Mouse (Mus musculus) c-Kit-negative CD71-positive TER-119-positive erythroid progenitor cells, embryonic 14.5 days (primary cell): Measurements from ENCODE around the gene Evi2.

Experiments
- DNase-seq: peaks from one replicate; pipeline ENCODE4 v3.0.0-alpha.2; 2013; ENCODE audit warnings: low read depth, low spot score

Gene Evi2

DNA sequence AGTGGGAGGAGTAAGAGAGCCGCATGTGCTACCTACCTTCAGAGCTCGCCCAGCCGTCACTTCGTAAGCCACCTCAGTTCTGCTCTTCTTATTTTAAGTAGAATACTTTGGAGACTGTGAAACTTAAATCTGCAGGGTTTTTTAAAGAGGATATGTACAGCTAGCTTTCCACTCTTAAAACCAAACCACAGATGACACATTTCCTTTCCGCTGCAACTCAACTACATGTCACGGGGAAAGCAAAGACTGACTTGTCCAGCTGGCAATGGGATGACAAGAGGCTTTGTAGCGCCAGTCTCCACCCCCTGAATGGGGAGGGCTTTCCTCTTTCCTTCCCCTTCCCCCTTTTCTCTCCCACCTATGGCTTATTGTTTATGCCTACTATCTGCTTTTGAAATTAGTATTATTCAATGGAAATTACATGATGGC is at the start of gene Evi2, which contains the start of gene Evi2a:
Evi2 (minus strand) TSS at position 257 of the 429 bp plus-strand sequence.
Evi2a (minus strand) TSS at position 277 of the 429 bp plus-strand sequence.
- no peak for DNase-seq

DNA sequence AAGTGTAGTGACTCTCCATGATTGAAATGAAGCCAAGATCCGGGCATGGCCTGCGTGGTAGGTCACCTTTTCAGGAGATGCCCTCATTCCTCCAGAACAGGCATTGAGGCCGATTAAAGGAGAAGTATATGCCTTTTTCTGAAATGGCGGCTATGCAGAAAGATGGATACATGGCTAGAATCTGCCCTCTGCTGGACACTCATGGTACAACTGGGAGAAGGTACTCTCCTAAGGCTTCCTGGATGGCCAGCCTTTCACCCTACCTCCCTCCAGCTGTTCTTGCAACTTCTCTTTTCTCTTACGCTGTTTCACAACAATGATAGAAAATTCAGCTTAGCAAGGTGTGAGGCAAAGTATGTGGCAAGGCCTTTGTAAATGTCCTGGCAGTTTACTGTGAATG is 47.4 kb upstream of the Evi2 start:
- DNase-seq: peak; percentile 13

DNA sequence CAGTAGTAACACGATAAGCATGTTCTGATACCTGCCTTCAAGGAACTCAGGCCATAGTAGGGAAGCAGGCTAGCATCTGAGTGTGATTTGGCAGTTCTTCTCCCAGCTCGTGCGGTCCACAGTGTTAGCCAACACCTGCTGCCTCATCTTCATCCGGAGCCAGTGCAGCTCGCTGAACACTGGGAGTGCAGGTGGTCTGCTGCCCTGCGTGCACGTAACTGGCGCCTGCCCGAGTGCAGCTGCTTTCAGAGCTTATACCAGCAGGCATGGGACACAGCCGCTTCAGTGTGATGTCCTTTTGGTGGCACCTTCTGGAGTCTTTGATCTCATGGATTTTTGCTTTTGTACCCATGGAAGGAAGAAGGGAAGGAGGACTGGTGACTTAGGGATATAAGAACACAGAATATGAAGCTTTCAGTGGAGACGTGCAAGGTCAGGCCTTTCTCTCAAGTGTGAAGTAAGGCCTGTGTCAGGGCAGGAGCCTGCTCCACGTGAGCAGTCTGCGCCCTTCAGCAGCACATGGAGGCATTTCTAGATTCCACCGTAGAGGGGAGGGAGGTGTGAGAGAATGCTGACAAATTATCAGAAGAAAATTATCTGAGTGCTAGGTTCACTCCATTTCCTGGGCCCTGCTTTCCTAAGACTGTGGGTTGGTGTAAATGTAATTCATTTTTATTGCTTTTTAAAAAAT is 45.1 kb upstream of the Evi2 start:
- no peak for DNase-seq

DNA sequence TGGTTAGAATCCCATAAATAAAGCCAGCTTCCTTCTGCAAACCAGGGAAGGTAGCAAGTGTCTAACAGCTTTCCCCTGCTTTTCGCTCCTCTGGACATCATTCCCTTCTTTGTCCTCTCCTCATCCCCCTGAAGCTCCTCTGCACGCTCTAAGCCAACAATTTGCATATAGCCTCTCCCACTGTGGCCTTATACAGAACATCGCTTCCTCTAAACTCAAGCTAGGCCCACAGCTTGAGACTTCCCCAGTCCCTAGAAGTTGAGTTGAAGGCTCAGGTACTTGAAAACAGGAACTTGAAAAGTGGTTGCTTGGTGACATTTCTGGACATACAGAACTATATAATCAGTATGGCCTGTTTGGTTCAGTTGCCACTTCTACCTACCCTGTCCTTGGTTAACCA is 43.4 kb upstream of the Evi2 start:
- no peak for DNase-seq

DNA sequence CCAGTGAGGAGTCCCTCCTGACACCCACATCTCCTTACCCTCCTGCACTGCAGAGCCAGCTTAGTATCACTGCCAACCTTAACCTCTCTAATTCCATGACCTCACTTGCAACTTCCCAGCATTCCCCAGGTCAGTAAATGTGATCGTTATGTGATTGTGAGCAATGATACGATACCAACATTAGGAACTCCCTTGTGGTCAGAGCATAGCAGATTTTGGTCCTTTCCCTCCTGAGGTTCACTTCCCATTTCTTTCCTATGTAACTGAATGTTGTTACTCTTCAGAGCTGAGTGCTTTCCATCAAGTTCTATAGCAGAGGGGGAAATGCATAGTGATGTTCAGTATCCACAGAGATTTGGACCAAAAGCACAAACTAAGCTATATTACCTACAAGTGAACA is 39.9 kb upstream of the Evi2 start:
- DNase-seq: no peak

DNA sequence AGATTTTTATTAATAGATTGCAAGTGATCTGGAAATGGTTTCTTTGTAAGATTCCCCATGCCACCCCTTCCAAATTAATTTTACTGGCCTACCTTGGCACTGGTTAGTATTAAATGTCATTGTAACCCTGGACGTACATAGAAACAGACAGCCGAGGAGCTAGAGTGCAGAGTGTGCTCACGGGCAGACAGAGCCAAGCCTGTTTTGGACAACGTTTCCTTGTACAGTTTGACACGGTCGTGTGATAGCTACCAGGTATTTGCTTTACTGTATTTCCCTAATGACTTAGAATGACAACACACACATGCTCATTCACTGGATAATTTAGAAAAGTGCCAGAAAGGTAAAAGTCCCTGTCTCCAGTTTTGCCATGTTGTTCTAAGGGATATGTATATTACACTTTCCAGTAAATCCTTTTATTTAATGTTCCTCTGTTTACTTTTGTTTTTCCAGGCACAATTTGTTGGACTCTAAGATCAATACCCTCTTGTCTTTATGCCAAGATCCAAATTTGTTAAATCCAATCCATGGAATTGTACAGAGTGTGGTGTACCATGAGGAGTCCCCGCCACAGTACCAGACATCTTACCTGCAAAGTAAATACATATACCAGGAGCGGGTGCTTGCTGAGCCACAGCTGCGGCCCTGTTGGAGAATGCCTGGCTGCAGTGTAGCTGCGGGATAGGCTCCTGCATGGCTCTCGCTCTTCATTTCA is 38.0 kb upstream of the Evi2 start:
- no peak for DNase-seq

DNA sequence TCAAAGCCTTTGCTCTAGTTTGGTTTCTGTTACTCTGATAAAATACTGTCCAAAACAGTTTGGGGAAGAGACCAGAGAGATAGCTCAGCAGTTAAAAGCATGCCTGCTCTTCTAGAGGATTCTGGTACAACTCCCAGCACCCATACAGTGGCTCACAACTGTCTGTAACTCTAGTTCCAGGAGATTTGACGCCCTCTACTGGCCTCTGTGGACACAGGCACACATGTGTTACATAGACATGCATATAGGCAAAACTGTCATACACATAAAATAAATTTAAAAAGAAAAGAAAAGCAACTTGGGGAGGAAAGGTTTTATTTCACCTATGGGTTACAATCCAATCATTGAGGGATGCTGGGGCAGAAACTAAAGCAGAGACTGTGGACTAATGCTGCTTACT is 36.6 kb upstream of the Evi2 start:
- no peak for DNase-seq

DNA sequence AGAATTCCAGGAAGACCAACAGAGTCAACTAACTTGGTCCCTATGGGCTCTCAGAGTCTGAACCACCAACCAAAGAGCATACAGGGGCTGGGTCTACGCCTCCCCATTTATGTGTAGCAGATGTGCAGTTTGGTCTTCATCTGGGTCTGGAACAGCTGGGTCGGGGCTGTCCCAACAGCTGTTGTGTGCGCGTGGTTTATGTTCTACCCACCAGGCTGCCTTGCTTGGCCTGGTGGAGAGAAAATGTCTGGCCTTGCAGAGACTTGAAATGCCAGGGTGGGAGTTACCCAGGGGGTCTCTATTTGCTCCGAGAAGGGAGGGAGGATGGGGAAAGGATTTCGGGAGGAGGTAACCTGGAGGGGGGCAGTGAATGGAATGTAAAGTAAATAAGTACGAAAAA is 33.1 kb upstream of the Evi2 start:
- no peak for DNase-seq

DNA sequence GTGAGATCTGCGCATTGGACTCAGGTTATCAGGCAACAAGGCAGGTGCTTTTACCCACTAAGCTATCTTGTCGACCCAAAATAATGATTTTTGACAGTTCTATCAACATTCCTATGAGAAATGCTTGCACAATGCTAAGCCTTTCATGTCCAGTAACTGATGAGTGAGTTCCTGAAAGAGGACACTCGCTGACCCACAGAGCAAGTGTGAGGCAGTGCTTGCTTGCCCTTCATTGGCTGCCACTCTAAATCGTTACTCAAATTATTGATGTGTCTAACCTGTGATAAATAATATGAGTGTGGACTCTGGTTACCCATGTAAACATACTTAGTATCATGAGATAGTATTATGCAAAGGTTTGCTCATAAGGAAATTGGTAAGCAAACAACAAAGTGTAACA is 30.1 kb upstream of the Evi2 start:
- no peak for DNase-seq

DNA sequence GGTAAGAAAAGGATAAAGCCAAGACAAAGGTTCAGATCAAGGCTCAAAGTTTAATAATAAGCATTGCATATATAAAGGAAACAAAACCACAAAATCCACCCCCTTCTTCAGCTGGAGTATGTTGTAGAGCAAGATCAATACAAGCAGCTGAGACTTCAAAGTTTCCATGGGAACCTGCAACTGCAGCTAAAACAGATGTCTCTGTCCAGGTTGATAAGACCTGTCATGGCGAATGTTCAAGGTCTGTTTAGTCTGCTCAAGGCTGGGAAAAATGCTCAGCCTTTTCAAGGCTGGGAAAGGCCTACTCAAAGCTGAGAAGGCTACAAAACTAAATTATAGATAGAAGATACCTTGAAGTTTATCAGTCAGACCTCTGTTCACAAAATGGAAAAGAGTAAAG is 22.2 kb upstream of the Evi2 start:
- DNase-seq: no peak

DNA sequence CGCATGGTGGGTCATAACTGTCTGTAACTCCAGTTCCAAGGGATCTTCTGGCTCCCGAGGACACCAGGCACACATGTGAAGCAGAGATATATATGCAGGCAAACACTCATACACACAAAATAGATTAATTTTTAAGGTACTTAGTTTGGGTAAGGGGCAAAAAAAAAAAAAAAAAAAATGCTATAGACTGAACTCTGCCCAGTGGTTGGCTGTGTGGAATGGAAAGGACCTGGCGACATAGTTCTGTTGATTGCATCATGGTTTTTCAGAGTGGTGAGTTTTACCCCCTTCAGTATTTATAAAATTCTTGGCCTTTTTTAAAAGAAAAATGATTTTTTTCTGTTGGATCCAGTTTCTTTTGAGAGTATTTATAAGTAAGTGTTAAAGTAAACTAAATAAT is 5.9 kb upstream of the Evi2 start:
- no peak for DNase-seq

DNA sequence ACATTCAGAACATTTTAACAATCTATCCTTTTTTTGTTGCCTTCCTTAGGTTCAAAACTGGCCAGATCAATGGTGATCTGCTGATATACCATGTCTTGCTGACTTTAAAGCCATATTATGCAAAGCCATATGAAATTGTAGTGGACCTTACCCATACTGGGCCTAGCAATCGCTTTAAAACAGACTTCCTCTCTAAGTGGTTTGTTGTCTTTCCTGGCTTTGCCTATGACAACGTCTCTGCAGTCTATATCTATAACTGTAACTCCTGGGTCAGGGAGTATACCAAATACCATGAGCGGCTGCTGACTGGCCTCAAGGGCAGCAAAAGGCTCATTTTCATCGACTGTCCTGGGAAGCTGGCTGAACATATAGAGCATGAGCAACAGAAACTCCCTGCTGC is 5.2 kb upstream of the Evi2 start:
- no peak for DNase-seq

DNA sequence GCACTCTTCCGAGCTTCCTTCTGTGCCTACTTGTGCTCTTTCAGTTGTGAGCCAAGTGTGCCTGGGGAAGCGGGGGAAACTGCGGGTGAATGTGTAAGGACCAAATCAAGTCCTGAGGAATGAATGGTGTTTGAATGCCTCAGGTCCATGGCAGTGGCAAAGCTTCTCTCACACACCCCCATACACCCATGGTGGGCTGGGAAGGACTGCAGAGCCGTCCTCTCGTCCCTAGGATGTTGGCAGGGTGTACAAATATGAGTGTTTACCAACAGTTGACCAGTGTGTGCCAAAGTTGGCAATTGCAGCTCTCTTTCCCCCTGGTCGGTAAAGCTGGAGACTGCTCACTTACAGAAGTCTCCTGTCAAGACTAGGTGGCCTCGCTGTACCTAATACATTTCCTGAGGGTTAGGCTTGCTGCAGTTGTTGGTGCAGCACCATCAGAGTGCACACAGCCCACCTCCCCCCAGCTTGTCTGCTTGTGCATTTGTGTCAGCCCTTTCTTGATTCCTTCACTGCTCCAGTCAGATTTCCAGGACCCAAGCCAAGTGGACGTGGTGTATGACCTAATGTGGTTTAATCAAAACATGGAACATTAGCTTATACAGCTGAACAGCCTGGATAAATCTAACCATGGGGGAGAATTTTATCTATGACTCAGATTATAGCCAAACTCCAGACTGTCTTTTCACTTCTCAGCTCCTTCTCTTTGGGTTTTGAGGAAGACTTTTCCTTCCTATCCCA is 3.7 kb upstream of the Evi2 start:
- DNase-seq: no peak

DNA sequence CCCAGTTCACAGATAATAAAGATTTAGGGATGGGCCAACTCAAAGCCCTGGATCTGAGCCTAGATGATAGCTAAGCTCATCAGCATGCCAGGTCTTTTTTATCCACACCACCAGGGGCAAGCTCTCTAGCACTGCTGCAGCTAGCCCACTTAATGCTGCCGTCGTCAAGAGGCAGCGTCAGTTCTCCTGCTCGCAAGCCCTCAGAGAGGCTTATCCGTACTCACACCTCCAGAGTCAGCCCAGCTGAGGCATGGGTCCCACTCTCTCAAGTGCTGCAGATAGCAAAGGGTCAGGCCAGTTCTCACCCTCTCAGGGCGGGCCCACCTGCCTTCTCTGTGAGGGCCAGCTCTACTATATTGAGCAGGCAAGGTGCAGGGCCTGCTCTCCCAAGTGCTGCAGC is 2.9 kb upstream of the Evi2 start:
- DNase-seq: no peak

DNA sequence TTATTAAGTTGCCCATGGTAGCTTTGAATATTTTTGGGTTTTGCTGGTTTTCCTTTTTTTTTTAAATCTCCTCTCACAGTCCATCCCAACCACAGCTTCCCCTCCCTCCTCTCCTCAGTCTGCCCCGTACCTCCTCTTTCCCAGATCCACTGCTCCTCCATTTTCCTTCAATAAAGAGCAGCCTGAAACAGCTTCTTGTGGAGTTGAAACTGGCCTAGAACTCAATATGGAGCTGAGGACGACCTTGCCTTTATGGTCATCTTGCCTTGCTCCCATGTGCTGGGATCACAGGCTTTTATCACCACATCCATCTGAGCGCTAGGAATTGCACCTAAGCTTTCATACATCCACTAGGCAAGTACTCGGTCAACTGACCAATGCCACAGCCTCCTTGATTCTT is 1.1 kb upstream of the Evi2 start:
- DNase-seq: no peak

DNA sequence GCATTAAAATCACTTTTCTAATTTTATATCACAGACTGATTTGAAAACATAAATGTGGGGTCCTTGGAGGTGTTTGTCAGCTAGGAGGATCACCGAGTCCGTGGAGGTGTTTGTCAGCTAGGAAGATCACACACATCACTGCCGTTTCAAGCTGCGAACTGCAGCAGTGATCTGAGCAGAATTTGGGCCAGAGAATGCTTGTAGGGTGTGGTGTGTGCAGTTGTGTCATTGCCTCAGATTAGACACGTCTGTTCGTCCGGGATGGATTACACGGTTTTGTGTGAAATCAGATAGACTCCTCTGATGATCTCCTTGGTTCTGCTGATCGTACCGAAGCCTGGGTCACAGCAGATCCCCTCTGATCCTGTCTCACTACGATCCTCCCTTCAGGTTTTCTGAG is 385 bp upstream of the Evi2 start:
- DNase-seq: no peak

DNA sequence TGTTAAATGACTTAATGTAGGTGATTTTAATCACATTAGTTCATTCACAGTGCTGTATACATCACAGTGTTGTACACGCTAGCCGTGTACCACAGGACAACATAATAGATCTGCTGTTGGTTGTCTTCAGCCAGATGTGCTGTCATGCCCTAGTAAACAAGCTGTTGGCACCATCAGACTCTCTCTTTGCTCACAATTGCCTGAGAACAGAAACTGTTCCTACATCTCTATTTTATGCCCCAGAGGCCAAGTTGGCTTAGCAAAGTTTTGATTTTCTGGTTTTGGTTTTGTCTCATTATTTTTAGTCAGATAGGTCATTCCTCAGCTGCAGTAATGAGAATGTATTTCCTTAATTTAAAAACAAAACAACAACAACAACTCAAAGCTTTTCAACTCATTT is 653 bp downstream of the Evi2 start:
- no peak for DNase-seq

DNA sequence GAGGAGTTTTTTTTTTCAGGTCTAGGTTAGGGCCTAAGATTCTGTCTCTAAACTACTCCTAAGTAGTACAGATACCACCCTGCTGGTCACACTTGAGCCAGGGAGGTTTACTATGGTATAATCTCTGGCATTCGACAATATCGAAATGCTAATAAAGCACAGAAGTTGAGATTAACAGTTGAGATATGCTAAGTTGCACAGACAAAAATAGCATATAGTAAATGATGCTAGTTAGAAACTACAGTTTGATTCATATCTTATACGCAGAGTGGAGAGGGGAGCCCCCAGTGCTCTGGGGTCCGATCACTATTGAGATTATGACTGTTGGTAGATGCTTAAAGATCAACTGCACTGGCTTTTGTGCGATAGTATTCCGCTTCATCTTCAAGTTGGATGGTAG is 1.2 kb downstream of the Evi2 start:
- DNase-seq: no peak

DNA sequence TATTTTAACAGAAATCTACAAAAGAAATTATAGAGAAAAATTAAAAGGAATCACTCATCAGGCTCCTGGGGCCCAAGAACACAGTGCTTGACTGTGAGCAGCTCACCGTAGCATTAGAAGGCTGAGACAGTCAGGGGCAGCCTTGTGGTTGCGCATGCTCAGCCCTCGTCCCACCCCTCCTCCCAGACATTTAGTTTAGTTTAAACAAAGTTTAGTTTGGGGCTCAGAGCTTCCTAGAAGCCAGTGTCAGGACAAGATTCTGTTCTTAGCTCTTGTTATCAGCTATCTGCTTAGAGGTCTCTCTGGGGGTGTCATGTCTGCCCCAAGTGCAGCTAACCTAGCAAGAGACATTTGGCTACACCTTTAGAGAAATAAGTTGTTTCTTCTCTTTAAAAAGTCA is 1.8 kb downstream of the Evi2 start:
- DNase-seq: no peak

DNA sequence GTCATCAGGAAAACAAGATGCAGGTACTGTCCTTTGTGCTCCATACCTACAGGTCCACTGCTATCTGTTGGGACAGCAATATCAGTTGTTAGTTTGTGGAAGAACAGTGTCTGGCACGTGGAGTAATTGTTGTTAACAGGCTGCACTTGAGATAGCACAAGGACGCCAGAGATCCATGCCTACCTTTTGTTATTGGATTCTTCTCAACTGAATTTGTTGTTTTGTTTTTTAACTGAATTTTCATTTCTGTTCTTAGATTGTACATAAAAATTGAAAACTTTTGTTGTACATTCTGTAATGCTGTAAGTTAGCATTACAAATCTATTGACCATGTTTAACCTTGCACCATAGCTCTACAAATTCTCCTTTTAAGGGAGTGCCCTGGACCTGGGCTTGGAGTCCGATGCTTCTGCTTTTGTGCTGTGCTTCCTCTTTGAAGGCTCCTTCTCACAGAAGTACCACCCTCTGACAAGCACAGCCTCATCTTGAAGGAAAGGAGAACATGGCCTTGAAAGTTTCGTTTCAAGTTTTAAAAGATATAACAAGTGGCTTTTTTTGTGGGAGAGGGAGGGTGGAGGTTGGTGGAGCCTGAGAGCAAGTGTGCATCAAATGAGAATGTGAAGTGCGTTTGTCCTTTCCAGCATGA is 2.5 kb downstream of the Evi2 start:
- DNase-seq: no peak

DNA sequence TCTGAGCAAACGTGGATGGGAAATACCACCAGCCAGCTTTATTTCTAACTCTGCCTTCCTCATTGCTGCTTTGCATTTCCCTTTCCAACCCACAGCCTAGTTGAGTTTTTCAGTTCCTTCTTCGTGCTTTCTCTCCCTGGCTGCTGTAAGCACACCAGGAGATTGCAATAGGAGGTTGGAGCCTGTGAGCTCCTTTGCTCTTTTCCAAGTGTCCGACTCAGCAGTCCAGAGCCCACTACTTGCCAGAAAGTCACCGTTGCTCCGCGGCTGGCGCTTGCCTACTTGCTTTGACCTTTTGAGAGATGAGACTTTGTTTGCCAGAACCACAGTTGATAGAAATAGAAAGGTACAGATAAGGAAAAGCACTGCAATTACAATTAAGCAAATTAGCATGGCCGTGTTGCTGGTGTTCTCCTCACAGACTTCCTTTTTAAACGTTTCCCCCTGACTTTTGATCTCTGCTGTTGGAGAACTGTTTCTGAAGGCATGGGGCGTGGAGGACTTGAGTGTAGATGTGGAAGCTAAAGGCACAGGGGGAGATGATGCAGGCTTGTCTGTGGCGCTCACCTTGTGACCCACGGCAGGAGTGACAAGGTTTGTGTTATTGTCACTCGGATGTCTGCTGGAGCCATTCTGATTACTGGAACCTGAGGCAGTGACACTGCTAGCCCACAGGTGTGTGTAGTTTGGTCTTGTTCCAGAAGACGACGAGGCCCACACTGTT is 3.2 kb downstream of the Evi2 start:
- DNase-seq: no peak

DNA sequence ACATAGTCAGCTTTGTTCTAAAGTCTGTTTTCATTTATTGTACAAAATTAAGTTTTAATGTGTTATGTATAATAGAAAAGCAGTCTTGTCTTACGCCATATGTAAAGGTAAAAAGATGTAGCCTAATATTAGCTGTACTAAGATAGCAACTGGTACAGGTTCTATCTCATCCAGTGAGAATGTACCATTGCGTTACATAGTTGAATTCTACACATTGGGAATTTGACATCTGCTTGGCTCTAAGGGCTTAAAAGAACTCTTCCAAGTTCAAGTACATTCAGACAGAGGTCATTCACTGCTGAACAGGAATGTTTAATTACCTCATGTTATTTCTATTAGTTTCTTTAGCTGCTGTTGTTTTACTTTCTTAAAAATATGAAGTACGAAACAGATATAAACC is 3.8 kb downstream of the Evi2 start:
- no peak for DNase-seq
